Mouse (Mus musculus): ENCODE results near the gene Ate1.

DNA sequence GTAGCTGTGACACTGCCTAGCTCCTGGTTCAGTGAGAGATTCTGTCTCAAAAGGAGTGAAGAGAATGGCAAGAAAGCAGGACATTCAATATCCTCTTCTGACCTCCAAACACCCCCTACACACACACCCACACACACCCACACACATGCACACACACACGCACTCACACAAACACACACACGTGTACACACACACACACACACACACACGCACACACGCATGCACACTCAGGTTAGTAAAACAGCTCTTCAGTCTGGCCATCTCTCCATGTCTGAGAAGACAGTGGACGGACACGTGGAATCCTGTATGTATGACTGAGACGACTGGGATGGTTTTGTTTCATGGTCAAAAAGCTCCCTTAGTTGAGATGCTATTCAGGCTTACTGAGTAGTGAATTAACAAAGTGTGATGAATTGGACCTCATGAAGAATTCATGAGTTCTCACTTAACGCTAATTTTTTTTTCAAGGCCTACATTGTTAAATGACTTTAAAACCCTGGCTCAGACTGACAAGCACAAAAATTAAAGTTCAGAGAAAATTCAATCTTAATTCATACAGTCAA, 134.4 kb downstream of the Ate1 start:
- TF ChIP-seq CTCF (IDR thresholded peaks at IDR 0.05; ENCODE audit: low read depth, low read length) = no peak
- no peak for TF ChIP-seq POLR2A (IDR thresholded peaks at IDR 0.05; ENCODE audit: insufficient read depth, low read length)
